21 mouse cellular contexts compared by ENCODE assay signal in genomic region chr15:77076523-77076922, GRCm38 (mm10). TPM values are rescaled to one million over a fixed set of nuclear protein-coding genes. Genes with fewer than 3 reads are reported as not detected.
DNase-seq lines count a peak whose midpoint lies in the region; ATAC-seq and TF ChIP-seq lines count a peak whose summit lies in the region.
"Had no signal": no experiment of that assay in that cellular context is flagged by ENCODE, and none has a peak within 500 bp of the region (broad histone marks: within the 10 kb centered on the region; RNA-seq: fewer than 3 reads in every experiment).

No protein-coding gene starts in this region.

- DNase-seq in adrenal gland, postnatal 36 days = peak; percentile 37 to 53
- DNase-seq in adrenal gland, postnatal 4 days (ENCODE audit: low spot score in 2 of 2) = no peak
- DNase-seq in heart, adult 8-10 months (ENCODE audit: low spot score) = peak; percentile 31
- DNase-seq in heart, postnatal 25 days (ENCODE audit: low spot score) = no peak
- DNase-seq in thymus, adult 2 months = no peak
- DNase-seq: cerebellum, postnatal 14 days; kidney, postnatal 4 days; lung, adult 2 months; right cerebral cortex, postnatal 4 days had no signal

- H3K4me1 ChIP-seq in embryonic fibroblast, embryonic 13.5 days (ENCODE audit: control insufficient read depth, insufficient read depth, low read length) = peaks cover 5% of the 10 kb centered on the region
- peaks cover 7% of the 10 kb centered on the region; the same call in 1 of the 2 replicates for H3K4me1 ChIP-seq in forebrain, embryonic 12.5 days
- peaks cover 7% of the 10 kb centered on the region for H3K4me1 ChIP-seq in thymus, adult 2 months (replicated peaks; ENCODE audit: control insufficient read depth, insufficient read depth, low read length)

- no peaks in the 10 kb centered on the region for H3K9me3 ChIP-seq in forebrain, embryonic 12.5 days
- H3K9me3 ChIP-seq: hindbrain, embryonic 12.5 days; limb, embryonic 10.5 days; midbrain, embryonic 12.5 days; neural tube, embryonic 15.5 days had no signal

- no peak overlapping the region for H3ac ChIP-seq in C2C12 (ENCODE audit: control insufficient read depth, insufficient read length, low read depth)

- TF ChIP-seq POLR2A in embryonic fibroblast, embryonic 13.5 days (IDR thresholded peaks at IDR 0.05; ENCODE audit: low read depth, low read length) = no peak
- TF ChIP-seq POLR2A in thymus, adult 2 months (IDR thresholded peaks at IDR 0.05; ENCODE audit: control insufficient read depth, extremely low read depth, insufficient read depth, low read length, poor library complexity) = no peak

- TF ChIP-seq CTCF in C2C12 (IDR thresholded peaks at IDR 0.05; ENCODE audit: control insufficient read depth, insufficient read depth, insufficient read length) = no peak
- TF ChIP-seq CTCF in embryonic fibroblast, embryonic 13.5 days (IDR thresholded peaks at IDR 0.05; ENCODE audit: borderline replicate concordance, insufficient read depth, low read length) = no peak
- no peak for TF ChIP-seq CTCF in thymus, adult 2 months (IDR thresholded peaks at IDR 0.05; ENCODE audit: borderline replicate concordance, control insufficient read depth, extremely low read depth, insufficient read depth, low read length, poor library complexity)

- 85% methylated on average over 3 of the region's 3 CpGs for WGBS in forebrain, embryonic 12.5 days
- WGBS in thymus, adult 2 months = 95% methylated on average over 3 of the region's 3 CpGs

- H3K9ac ChIP-seq in forebrain, embryonic 12.5 days = no peak overlapping the region
- H3K9ac ChIP-seq: hindbrain, embryonic 12.5 days; midbrain, embryonic 12.5 days; neural tube, embryonic 15.5 days had no signal

- peak overlapping the region; percentile 42 for H3K27ac ChIP-seq in embryonic fibroblast, embryonic 13.5 days (ENCODE audit: insufficient read depth, low read length)
- no peak overlapping the region for H3K27ac ChIP-seq in forebrain, embryonic 12.5 days
- H3K27ac ChIP-seq in thymus, adult 2 months (ENCODE audit: control insufficient read depth, insufficient read depth, low read length) = no peak overlapping the region
- H3K27ac ChIP-seq: hindbrain, embryonic 12.5 days; limb, embryonic 10.5 days; macrophage; midbrain, embryonic 12.5 days; neural tube, embryonic 15.5 days had no signal

- H3K4me3 ChIP-seq in C2C12 (ENCODE audit: insufficient read depth, poor library complexity, severe bottlenecking) = no peak overlapping the region
- no peak overlapping the region for H3K4me3 ChIP-seq in embryonic fibroblast, embryonic 13.5 days (ENCODE audit: insufficient read depth, low read length)
- H3K4me3 ChIP-seq in forebrain, embryonic 12.5 days (replicated peaks) = no peak overlapping the region
- H3K4me3 ChIP-seq in thymus, adult 2 months (ENCODE audit: control insufficient read depth, insufficient read depth, low read length) = no peak overlapping the region
- H3K4me3 ChIP-seq: hindbrain, embryonic 12.5 days; limb, embryonic 10.5 days; midbrain, embryonic 12.5 days; neural tube, embryonic 15.5 days had no signal

- H3K36me3 ChIP-seq in C2C12 (ENCODE audit: control insufficient read depth, insufficient read depth) = peaks cover 70% of the 10 kb centered on the region
- H3K36me3 ChIP-seq in forebrain, embryonic 12.5 days (replicated peaks) = peaks cover 35% of the 10 kb centered on the region
- no peaks in the 10 kb centered on the region for H3K36me3 ChIP-seq in thymus, adult 2 months (ENCODE audit: control insufficient read depth, insufficient read depth, low read length)

- H3K4me2 ChIP-seq in forebrain, embryonic 12.5 days = no peak overlapping the region
- H3K4me2 ChIP-seq: hindbrain, embryonic 12.5 days; liver, embryonic 11.5 days; midbrain, embryonic 12.5 days; neural tube, embryonic 15.5 days had no signal

- H3K79me3 ChIP-seq in C2C12 (ENCODE audit: low read depth) = no peaks in the 10 kb centered on the region

- no peaks in the 10 kb centered on the region for H3K27me3 ChIP-seq in C2C12 (ENCODE audit: control insufficient read depth, insufficient read depth, insufficient read length)
- H3K27me3 ChIP-seq in forebrain, embryonic 12.5 days = no peaks in the 10 kb centered on the region
- H3K27me3 ChIP-seq in thymus, adult 2 months (ENCODE audit: control insufficient read depth, insufficient read depth, low read length) = no peaks in the 10 kb centered on the region
- H3K27me3 ChIP-seq: hindbrain, embryonic 12.5 days; midbrain, embryonic 12.5 days; neural tube, embryonic 15.5 days had no signal

- intact Hi-C loops in heart, postnatal 25 days (cut with DNase I) = no loop called here

- peaks cover 10% of the 10 kb centered on the region for H3K79me2 ChIP-seq in C2C12 (ENCODE audit: control insufficient read depth, insufficient read depth)

- ATAC-seq in forebrain, embryonic 12.5 days (ENCODE audit: low FRiP score) = no peak

TF ChIP-seq in C2C12, 6 proteins besides CTCF, POLR2A, EP300 and RAD21:
- TF ChIP-seq FOSL1 (IDR thresholded peaks at IDR 0.05; ENCODE audit: insufficient read depth, low read length, poor library complexity, severe bottlenecking) = peak; percentile 94
- TF ChIP-seq MAX (IDR thresholded peaks at IDR 0.05) = no peak
- peak; percentile 40 for TF ChIP-seq MYOD1 (IDR thresholded peaks at IDR 0.05; ENCODE audit: control insufficient read depth, insufficient read length, low read depth)
TF ChIP-seq in C2C12: peak in this region for 2.

RNA-seq across cellular contexts. Expression of gene Mb, which starts 26.1 kb away (rescaled TPM):
- 1 to 10 TPM in 1 of 2 experiments, under 1 TPM in 1; 0.43 to 1.7 TPM for total RNA-seq in adrenal gland, postnatal 36 days (2021)
- 10 to 100 TPM in 1 of 2 experiments, 1 to 10 TPM in 1; 7.0 to 16.3 TPM for total RNA-seq in adrenal gland, postnatal 4 days (2021)
- over 10,000 TPM; 20,391 to 21,800 (median 21,272) TPM for total RNA-seq in heart, adult 8-10 months (2022)
- total RNA-seq in heart, postnatal 25 days (2021) = over 10,000 TPM; 17,245 to 18,320 TPM
- 3.1 TPM for polyA plus RNA-seq in C2C12 (2012; fragmentation: generic; extraction: Trizol)
- polyA plus RNA-seq in embryonic fibroblast, embryonic 13.5 days (2011; ENCODE audit: insufficient read length, low read depth, missing spikeins) = not detected in 2 replicates
- polyA plus RNA-seq in forebrain, embryonic 12.5 days (2016; fragmentation: Nextera tagmentation; extraction: Ambion mirVana) = not detected in 2 replicates
- polyA plus RNA-seq in thymus, adult 2 months (2012; rRNA removed) = 20.0 and 591 TPM in 2 replicates
- total RNA-seq: ES-E14; granulocyte monocyte progenitor cell, adult 5-6 weeks had no signal
- polyA plus RNA-seq: macrophage; midbrain, embryonic 12.5 days had no signal

RNA-seq across cellular contexts. Expression of gene Apol6, which starts 32.0 kb away (rescaled TPM):
- 10 to 100 TPM; 12.9 to 22.4 TPM for total RNA-seq in adrenal gland, postnatal 36 days (2021)
- total RNA-seq in adrenal gland, postnatal 4 days (2021) = 1 to 10 TPM; 3.6 to 5.1 TPM
- 1 to 10 TPM in 2 of 4 experiments, under 1 TPM in 2; 0.49 to 1.5 (median 1.0) TPM for total RNA-seq in heart, adult 8-10 months (2022)
- total RNA-seq in heart, postnatal 25 days (2021) = under 1 TPM; 0.67 to 0.86 TPM
- 0.06 TPM for polyA plus RNA-seq in C2C12 (2012; fragmentation: generic; extraction: Trizol)
- polyA plus RNA-seq in embryonic fibroblast, embryonic 13.5 days (2011; ENCODE audit: insufficient read length, low read depth, missing spikeins) = 6.3 and 8.9 TPM in 2 replicates
- polyA plus RNA-seq in forebrain, embryonic 12.5 days (2016; fragmentation: Nextera tagmentation; extraction: Ambion mirVana) = not detected in 2 replicates
- 3.9 and 5.2 TPM in 2 replicates for polyA plus RNA-seq in thymus, adult 2 months (2012; rRNA removed)
- total RNA-seq: granulocyte monocyte progenitor cell, adult 5-6 weeks had no signal
- polyA plus RNA-seq: hindbrain, embryonic 12.5 days; kidney, embryonic 14.5 days; limb, embryonic 10.5 days; liver, embryonic 11.5 days; macrophage; midbrain, embryonic 12.5 days; neural tube, embryonic 15.5 days had no signal

Comparison
In these comparisons a context has a peak if more than half of its experiments do, and no peak if none do; other contexts are left out.
1. DNase-seq: peak in adrenal gland, postnatal 36 days (2 of 2) and heart, adult 8-10 months (single experiment); none in adrenal gland, postnatal 4 days (0 of 2), heart, postnatal 25 days (single experiment) and thymus, adult 2 months (single experiment).
2. RNA of gene Mb, which starts 26.1 kb away (total RNA-seq): 20,391 to 21,800 TPM in heart, adult 8-10 months and 17,245 to 18,320 TPM in heart, postnatal 25 days; 7.0 to 16.3 TPM in adrenal gland, postnatal 4 days and 0.43 to 1.7 TPM in adrenal gland, postnatal 36 days; every median in the first group is over 100 times any median in the second.